Mouse (Mus musculus) naive thymus-derived CD4-positive, alpha-beta T cell, adult 2 months (primary cell): Measurements from ENCODE around the gene Eif5b.
"Not testable (repeated sequence)": the region's sequence is repeated elsewhere in the genome, so short reads cannot be mapped to it uniquely, and the experiment has no call there.

ENCODE experiments used
- DNase-seq: peaks from one replicate; pipeline ENCODE4 v3.0.0-alpha.2; 2011; ENCODE audit warnings: low read depth

Gene Eif5b

GRCm38 (mm10) chr1:38006741-38007140 is 8.9 kb downstream of the Eif5b start:
- DNase-seq = no peak

DNA sequence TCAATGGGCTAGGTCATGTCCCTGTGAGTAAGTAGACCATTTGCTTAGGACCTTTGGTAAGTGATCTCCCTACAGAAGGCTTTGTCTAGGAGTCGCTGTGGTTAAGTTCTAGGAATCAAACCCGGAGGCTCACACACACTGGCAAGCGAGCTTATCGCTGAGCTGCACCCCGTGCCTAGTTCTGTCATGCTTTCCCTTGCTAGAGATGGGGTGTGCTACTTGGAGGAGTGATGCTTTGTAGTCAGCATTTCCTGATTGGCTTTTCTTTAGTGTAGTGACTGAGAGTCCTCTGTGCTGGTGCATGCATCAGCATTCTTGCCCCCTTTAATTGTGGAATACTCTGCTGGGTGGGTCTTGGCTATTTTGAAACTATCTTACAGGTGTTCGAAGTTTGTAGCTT is 13.8 kb downstream of the Eif5b start:
- DNase-seq = no peak

DNA sequence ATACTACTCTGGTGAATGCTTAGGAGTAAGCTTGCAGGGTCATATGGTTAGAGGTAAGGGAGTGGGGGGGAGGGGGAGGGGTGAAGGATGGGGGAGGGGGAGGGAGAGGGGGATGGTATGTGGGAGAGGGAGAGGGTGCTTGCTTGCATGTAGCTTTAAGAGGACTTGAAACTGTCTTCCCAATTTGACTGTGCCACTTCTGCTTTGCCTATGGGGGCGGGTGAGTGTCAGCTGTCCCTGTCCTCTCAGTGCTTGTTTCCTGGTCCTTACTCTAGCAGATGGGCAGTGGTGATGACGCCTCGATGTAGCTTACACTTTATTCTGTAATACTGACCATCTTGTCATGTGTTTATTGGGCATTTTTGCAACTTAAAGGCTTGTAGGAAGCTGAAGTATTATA is 14.3 kb downstream of the Eif5b start:
- no peak for DNase-seq

GRCm38 (mm10) chr1:38012509-38012908 is 14.7 kb downstream of the Eif5b start:
- no peak for DNase-seq

GRCm38 (mm10) chr1:38014551-38015203 is 16.9 kb downstream of the Eif5b start:
- DNase-seq = no peak

- DNase-seq = no peak
These were observed 29.5 kb downstream of the Eif5b start for GRCm38 (mm10) chr1:38027301-38027700.

DNA sequence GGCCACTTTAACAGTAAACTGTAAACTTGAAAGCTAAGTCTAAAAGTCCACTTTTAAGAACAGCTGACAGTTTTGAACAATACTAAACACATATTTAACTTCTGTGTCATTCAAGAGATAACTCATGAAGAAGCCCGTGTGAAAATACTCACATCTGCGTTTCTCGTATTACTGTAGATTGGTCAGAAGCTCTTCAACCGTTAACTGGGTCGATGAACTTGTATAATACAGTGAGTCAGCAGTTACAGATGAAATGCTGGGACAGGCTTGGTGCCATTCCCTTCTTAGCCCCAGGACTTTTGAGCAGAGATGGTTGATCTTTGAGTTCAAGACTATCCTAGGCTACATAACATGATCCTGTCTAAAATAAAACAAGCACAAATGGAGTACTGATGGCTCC is 33.6 kb downstream of the Eif5b start:
- DNase-seq = no peak

GRCm38 (mm10) chr1:38035521-38035920 is 37.7 kb downstream of the Eif5b start:
- no peak for DNase-seq

DNA sequence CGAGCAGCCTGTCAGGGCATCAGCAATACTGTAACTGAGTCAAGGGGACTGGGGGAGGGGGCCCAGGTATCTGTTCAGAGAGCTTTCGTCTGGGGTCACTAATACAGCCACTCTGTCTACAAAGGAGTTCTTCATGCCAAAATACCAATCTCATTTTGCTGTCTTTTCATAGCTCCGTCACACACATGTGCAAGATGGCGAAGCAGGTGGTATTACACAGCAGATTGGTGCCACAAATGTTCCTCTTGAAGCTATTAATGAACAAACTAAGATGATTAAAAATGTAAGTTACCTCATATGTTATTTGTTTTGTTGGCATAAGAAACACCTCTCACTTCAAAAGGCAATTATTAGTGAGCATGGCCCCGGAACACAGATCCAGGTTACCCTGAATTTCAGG is 39.6 kb downstream of the Eif5b start:
- no peak for DNase-seq

GRCm38 (mm10) chr1:38038898-38039297 is 41.1 kb downstream of the Eif5b start:
- no peak for DNase-seq

DNA sequence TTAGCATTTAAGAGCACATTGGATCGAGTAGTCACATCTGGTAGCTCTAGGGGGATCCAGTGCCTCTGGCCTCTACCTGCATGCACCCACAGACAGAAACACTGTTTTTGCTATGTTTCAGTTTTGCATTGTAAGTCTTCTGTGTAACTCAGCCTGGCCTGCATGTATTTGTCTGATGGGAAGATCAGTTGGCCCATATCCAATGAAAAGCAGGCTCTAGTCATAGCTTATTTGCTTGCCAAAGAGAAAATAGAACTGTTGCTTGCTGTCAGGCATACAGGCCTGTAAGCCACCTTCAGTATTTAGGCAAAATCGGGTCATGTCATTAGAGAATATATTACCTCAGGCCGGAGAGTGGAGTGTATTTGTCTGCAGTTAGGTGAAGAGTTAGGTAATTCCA is 50.3 kb downstream of the Eif5b start:
- DNase-seq = no peak

DNA sequence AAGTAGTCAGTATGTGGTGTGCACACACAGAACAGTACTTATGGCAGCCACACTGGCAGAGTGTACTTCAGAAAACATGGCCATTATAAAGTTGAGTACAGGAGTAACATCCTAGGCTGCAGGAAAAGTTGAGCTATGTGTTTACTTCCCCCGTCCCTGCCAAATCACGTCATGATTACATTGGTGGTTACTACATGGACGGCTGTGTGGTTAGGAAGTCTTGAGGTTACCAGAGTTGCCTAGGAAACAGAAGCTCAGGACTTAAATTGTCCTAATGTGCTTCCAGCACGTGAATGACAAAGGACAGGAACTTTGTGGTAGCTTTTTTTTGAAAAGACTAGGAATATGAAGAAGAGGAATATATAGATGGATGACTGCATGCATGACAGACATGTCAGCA is 51.8 kb downstream of the Eif5b start:
- no peak for DNase-seq

DNA sequence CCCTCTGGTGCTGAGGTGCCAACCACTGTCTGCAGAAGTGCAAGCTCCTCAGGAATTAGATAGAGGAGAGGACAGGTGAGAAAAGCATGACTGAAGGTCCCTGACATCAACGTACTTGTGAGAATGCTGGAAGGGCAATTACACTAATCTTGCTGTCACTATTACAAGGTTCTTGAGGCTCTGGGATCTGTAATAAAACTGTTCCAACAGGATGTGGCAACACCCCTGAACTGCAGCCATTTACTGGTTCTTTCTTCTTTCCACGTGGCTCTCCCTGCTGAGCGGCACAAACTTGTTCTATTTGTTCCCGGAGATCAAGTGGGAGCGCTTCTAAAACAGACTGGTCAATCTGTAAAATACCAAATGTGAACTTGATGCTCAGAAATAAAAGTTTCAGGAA is 57.4 kb downstream of the Eif5b start:
- no peak for DNase-seq

DNA sequence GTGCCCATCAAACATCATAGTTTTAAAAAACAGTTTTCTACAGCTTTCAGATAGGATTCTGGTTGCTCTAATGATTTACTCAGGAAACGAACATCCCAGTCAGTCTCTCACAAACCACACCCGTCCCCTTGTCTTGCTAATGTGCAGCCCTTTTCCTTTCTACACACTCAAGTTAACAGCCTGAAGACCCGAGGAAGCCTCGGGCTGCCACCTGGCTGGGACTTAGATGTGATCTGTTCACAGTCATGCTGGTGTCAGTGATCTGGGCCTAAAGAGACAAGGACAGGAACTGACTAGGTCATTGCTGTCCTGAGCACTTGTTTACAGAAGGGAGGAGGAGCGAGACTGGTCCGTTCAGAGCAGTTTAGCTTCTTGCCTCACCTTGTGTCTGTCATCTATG is 60.6 kb downstream of the Eif5b start:
- no peak for DNase-seq

DNA sequence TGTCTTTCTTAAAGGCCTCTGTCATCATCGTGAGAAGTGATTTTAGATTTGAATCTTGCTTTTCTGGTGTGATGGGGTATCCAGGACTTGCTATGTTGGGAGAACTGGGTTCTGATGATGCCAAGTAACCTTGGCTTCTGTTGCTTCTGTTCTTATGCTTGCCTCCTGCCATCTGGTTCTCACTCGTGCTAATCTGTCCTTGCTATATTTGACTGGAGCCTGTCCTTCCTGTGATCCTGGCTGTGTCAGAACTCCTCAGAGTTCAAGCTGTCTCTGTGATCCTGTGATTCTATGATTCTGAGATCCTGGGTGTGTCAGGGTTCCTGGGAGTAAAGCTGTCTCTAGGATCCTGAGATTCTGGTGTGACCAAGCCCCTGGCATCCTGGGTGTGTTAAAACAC is 64.3 kb downstream of the Eif5b start:
- DNase-seq = not testable (repeated sequence)

GRCm38 (mm10) chr1:38067276-38067675 is 69.5 kb downstream of the Eif5b start:
- DNase-seq = no peak

GRCm38 (mm10) chr1:38071326-38071725 is 73.5 kb downstream of the Eif5b start:
- no peak for DNase-seq

DNA sequence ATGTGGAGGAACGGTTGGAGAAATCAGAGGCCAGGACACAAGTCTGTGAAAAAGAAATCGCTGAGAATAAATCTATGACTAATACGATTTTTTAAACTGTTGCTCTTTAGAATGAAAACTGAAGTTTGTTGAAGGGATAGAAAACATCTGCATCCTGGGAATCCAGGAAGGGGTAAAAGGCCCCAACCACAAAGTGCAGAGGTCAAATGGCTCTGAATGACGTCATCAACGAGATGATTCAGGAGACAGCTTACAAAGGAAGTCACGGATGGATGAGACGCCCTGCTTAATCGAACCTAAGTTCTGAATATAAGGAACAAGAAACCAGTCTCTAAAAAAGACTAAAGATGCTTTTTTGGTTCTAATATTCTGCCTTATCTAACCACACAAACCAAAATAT is 83.5 kb downstream of the Eif5b start:
- no peak for DNase-seq

GRCm38 (mm10) chr1:38103214-38103613 is 105.4 kb downstream of the Eif5b start:
- no peak for DNase-seq

DNA sequence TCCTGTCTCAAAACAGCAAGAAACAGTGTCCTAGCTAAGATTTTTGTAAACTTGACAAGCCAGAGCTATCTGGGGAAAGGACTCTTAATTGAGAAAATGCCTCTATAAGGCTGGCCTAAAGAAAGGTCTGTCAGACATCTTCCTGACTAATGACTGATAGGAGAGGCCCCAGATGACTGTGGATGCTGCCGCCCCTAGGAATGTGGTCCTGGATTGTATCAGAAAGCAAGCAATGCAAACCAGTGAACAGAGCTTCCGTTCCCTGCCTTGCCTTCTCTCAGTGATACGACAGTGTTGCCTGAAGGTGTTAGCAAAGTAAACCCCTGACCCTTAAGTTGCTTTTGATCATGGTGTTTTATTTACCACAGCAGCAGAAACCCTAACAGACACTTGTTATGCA is 106.0 kb downstream of the Eif5b start:
- DNase-seq = no peak
